Mouse (Mus musculus) embryo, embryonic 9.5 days (tissue): Measurements from ENCODE around the gene Prrc2b.

ENCODE experiments used
- DNase-seq: peaks from one replicate; pipeline ENCODE4 v3.0.0-alpha.2; 2017; ENCODE audit errors: extremely low spot score

Prrc2b gene

GRCm38 (mm10) chr2:32162102-32162501 lies 11.2 kb downstream of the Prrc2b start:
- DNase-seq = no peak

- no peak for DNase-seq
Observed at GRCm38 (mm10) chr2:32162646-32163045, 11.8 kb downstream of the Prrc2b start.

- DNase-seq = no peak
Observed at GRCm38 (mm10) chr2:32163057-32163456, 12.2 kb downstream of the Prrc2b start.

GRCm38 (mm10) chr2:32164503-32164902 lies 13.6 kb downstream of the Prrc2b start:
- DNase-seq = no peak

- no peak for DNase-seq
Observed at GRCm38 (mm10) chr2:32165040-32165800, 14.3 kb downstream of the Prrc2b start.

- peak; percentile 55 for DNase-seq
Observed at GRCm38 (mm10) chr2:32166581-32166980, 15.7 kb downstream of the Prrc2b start.

- peak; percentile 38 for DNase-seq
Observed at GRCm38 (mm10) chr2:32167034-32167770, 16.3 kb downstream of the Prrc2b start.

- DNase-seq = peak; percentile 57
Observed at GRCm38 (mm10) chr2:32167819-32168218, 16.9 kb downstream of the Prrc2b start.

- no peak for DNase-seq
Observed at GRCm38 (mm10) chr2:32169292-32169691, 18.4 kb downstream of the Prrc2b start.

GRCm38 (mm10) chr2:32170010-32170409 lies 19.1 kb downstream of the Prrc2b start:
- DNase-seq = no peak

GRCm38 (mm10) chr2:32171658-32172433 lies 21.0 kb downstream of the Prrc2b start:
- DNase-seq = no peak

GRCm38 (mm10) chr2:32174170-32174741 lies 23.4 kb downstream of the Prrc2b start:
- DNase-seq = peak; percentile 63

GRCm38 (mm10) chr2:32175051-32175466 lies 24.2 kb downstream of the Prrc2b start:
- peak; percentile 24 for DNase-seq

- no peak for DNase-seq
Observed at GRCm38 (mm10) chr2:32175508-32175907, 24.6 kb downstream of the Prrc2b start.

GRCm38 (mm10) chr2:32176848-32177247 lies 26.0 kb downstream of the Prrc2b start:
- no peak for DNase-seq

- no peak for DNase-seq
Observed at GRCm38 (mm10) chr2:32177397-32178060, 26.6 kb downstream of the Prrc2b start.

GRCm38 (mm10) chr2:32179363-32179762 lies 28.5 kb downstream of the Prrc2b start:
- no peak for DNase-seq

GRCm38 (mm10) chr2:32180127-32180526 lies 29.2 kb downstream of the Prrc2b start:
- DNase-seq = no peak

GRCm38 (mm10) chr2:32181364-32181763 lies 30.5 kb downstream of the Prrc2b start:
- no peak for DNase-seq

- no peak for DNase-seq
Observed at GRCm38 (mm10) chr2:32182119-32182518, 31.2 kb downstream of the Prrc2b start.

GRCm38 (mm10) chr2:32182676-32183296 lies 31.9 kb downstream of the Prrc2b start:
- no peak for DNase-seq
